Mouse (Mus musculus) brown adipose tissue, adult 24 weeks (tissue): ENCODE measurements around the gene Hrh2. TPM values are rescaled to one million over a fixed set of nuclear protein-coding genes. Genes with fewer than 3 reads are reported as not detected.

Source experiments
- H3K27ac ChIP-seq: fragments of 200-500 bp; replicated peaks from 2 replicates; pipeline ENCODE4 v1.5.1; 2012; ENCODE audit warnings: low read depth, mild to moderate bottlenecking, low read length
- H3K4me1 ChIP-seq: fragments of 200-500 bp; 2 replicates; pipeline ENCODE4 v1.6.1; 2012; ENCODE audit warnings: low read length, mixed read lengths; ENCODE audit not compliant: control insufficient read depth, insufficient read depth, insufficient read length
- H3K4me3 ChIP-seq: fragments of 200-500 bp; 2 replicates; pipeline ENCODE4 v1.5.1; 2012; ENCODE audit warnings: low read depth, mild to moderate bottlenecking, low read length, moderate library complexity; ENCODE audit not compliant: insufficient read depth
- polyA plus RNA-seq: library from polyadenylated mRNA; stranded (reverse); fragments of >200 nt; gene quantifications from 2 replicates; pipeline ENCODE4 v1.2.4, GENCODE M21; 2012; ENCODE audit not compliant: missing spikeins, insufficient read depth, insufficient read length

The Hrh2 gene
- polyA plus RNA-seq, 1 experiment: 0.87 TPM

DNA sequence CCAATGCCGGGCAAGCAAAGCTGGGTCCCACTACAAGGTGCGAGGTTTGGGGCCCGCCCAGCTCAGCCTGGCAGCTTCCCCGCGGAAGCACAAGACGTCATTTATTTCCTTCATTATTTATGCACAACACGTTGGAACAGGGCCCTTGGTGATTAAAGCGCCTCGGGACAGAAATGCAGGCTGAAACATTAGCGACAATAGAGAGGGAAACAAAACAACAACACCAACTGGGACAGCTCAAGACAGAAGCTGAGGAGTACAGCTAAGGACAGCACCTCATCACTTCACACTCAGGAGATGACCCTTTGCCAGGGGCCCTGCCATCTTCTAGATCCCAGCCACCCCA is 90.9 kb downstream of the Hrh2 start:
- Histone ChIP-seq H3K27ac (no peak overlapping the region), H3K4me3 (no peak overlapping the region), H3K4me1 (no peaks in the 10 kb centered on the region)

Other genes with a start within 250 kb of the Hrh2 start
- 0.48 TPM in 1 of 2 replicates, not detected in the other for gene Drd1, start 136.4 kb upstream of the Hrh2 start, polyA plus RNA-seq
- gene Sfxn1, start 120.3 kb upstream of the Hrh2 start, polyA plus RNA-seq: 109 and 122 TPM in 2 replicates
- 1.0 and 1.4 TPM in 2 replicates for gene Cplx2, start 179.2 kb downstream of the Hrh2 start, polyA plus RNA-seq